Mouse (Mus musculus): ENCODE data around the gene Hoxa2. TPM values are rescaled to one million over a fixed set of nuclear protein-coding genes. Genes with fewer than 3 reads are reported as not detected.

The Hoxa2 gene
- polyA plus RNA-seq, 1 experiment: 4.7 TPM

GRCm38 (mm10) chr6:52123673-52124072 lies 41.0 kb downstream of the Hoxa2 start:
- Histone ChIP-seq H3K4me3 (replicated peaks; ENCODE audit: extremely low read depth, low read depth, low read length) (no peak overlapping the region), H3K4me1 (ENCODE audit: control insufficient read depth, insufficient read depth, low read length) (no peaks in the 10 kb centered on the region)
- no peak for TF ChIP-seq POLR2A (IDR thresholded peaks at IDR 0.05; ENCODE audit: borderline replicate concordance, extremely low read depth, low read depth, low read length)
- no peak for TF ChIP-seq CTCF (IDR thresholded peaks at IDR 0.05; ENCODE audit: insufficient read depth, low read length)
- 68% methylated on average over 4 of the region's 4 CpGs for WGBS
- no peak for DNase-seq

GRCm38 (mm10) chr6:52121173-52121572 lies 43.5 kb downstream of the Hoxa2 start:
- WGBS: 62% methylated on average over 3 of the region's 3 CpGs
- DNase-seq: no peak
- TF ChIP-seq CTCF (IDR thresholded peaks at IDR 0.05; ENCODE audit: insufficient read depth, low read length) (no peak), POLR2A (IDR thresholded peaks at IDR 0.05; ENCODE audit: borderline replicate concordance, extremely low read depth, low read depth, low read length) (no peak)
- H3K4me3 ChIP-seq (replicated peaks; ENCODE audit: extremely low read depth, low read depth, low read length): no peak overlapping the region
- no peaks in the 10 kb centered on the region for H3K4me1 ChIP-seq (ENCODE audit: control insufficient read depth, insufficient read depth, low read length)

GRCm38 (mm10) chr6:52118903-52119635 lies 45.6 kb downstream of the Hoxa2 start:
- H3K4me3 ChIP-seq (replicated peaks; ENCODE audit: extremely low read depth, low read depth, low read length): no peak overlapping the region
- no peak for TF ChIP-seq CTCF (IDR thresholded peaks at IDR 0.05; ENCODE audit: insufficient read depth, low read length)
- no peak for TF ChIP-seq POLR2A (IDR thresholded peaks at IDR 0.05; ENCODE audit: borderline replicate concordance, extremely low read depth, low read depth, low read length)
- no peak for DNase-seq
- WGBS: 51% methylated on average over 6 of the region's 6 CpGs
- H3K4me1 ChIP-seq (ENCODE audit: control insufficient read depth, insufficient read depth, low read length): no peaks in the 10 kb centered on the region

- 47% methylated on average over 5 of the region's 5 CpGs for WGBS
- no peak for TF ChIP-seq CTCF (IDR thresholded peaks at IDR 0.05; ENCODE audit: insufficient read depth, low read length)
- no peak for TF ChIP-seq POLR2A (IDR thresholded peaks at IDR 0.05; ENCODE audit: borderline replicate concordance, extremely low read depth, low read depth, low read length)
- Histone ChIP-seq H3K4me1 (ENCODE audit: control insufficient read depth, insufficient read depth, low read length) (no peaks in the 10 kb centered on the region), H3K4me3 (replicated peaks; ENCODE audit: extremely low read depth, low read depth, low read length) (no peak overlapping the region)
- no peak for DNase-seq
Observed at GRCm38 (mm10) chr6:52115899-52116298, 48.7 kb downstream of the Hoxa2 start.

Other genes starting within 250 kb of the Hoxa2 start
- gene Skap2, start 152.3 kb downstream of the Hoxa2 start, polyA plus RNA-seq (2012; rRNA removed): 13.7 and 25.4 TPM in 2 replicates
- 1.4 and 1.9 TPM in 2 replicates for gene Hoxa1, start 6.5 kb downstream of the Hoxa2 start, polyA plus RNA-seq (2012; rRNA removed)
- gene 5730596B20Rik, start 12.7 kb upstream of the Hoxa2 start, polyA plus RNA-seq (2012; rRNA removed): 0.26 and 0.31 TPM in 2 replicates
- gene Hoxa4, start 26.9 kb upstream of the Hoxa2 start, polyA plus RNA-seq (2012; rRNA removed): 5.7 and 8.4 TPM in 2 replicates
- 29.1 and 46.9 TPM in 2 replicates for gene Hoxa5, start 39.8 kb upstream of the Hoxa2 start, polyA plus RNA-seq (2012; rRNA removed)
- gene Hoxa6, start 43.9 kb upstream of the Hoxa2 start, polyA plus RNA-seq (2012; rRNA removed): 1.7 and 2.3 TPM in 2 replicates
- 12.8 and 13.4 TPM in 2 replicates for gene Hoxa3, start 48.5 kb upstream of the Hoxa2 start, polyA plus RNA-seq (2012; rRNA removed)
- 0.37 and 0.39 TPM in 2 replicates for gene Gm28308, start 48.5 kb upstream of the Hoxa2 start, polyA plus RNA-seq (2012; rRNA removed)
- 6.6 and 8.3 TPM in 2 replicates for gene Hoxa7, start 57.0 kb upstream of the Hoxa2 start, polyA plus RNA-seq (2012; rRNA removed)
- 0.23 TPM in 1 of 2 replicates, not detected in the other for gene Hoxa9, start 66.3 kb upstream of the Hoxa2 start, polyA plus RNA-seq (2012; rRNA removed)
- 0.23 TPM in 1 of 2 replicates, not detected in the other for gene Hoxa10, start 76.0 kb upstream of the Hoxa2 start, polyA plus RNA-seq (2012; rRNA removed)
- not detected in 2 replicates for gene Hoxa11, start 81.0 kb upstream of the Hoxa2 start, polyA plus RNA-seq (2012; rRNA removed)
- gene Hoxa13, start 96.0 kb upstream of the Hoxa2 start, polyA plus RNA-seq (2012; rRNA removed): 0.22 TPM in 1 of 2 replicates, not detected in the other
- 0.05 TPM in 1 of 2 replicates, not detected in the other for gene Evx1, start 148.7 kb upstream of the Hoxa2 start, polyA plus RNA-seq (2012; rRNA removed)

All from lung, adult 2 months (tissue).